Mouse (Mus musculus) spleen, postnatal 4 days (tissue): ENCODE measurements around the gene Msl1.
A peak's percentile ranks its signal among the peaks of the same experiment; 100 is the strongest.

ENCODE experiments used
- DNase-seq, 2 experiments: peaks; one replicate each; pipeline ENCODE4 v3.0.0; 2022; ENCODE audit warnings: low spot score in 2 of 2

Gene Msl1

GRCm38 (mm10) chr11:98776843-98777590 is 18.3 kb upstream of the Msl1 start:
- DNase-seq = no peak

GRCm38 (mm10) chr11:98777888-98778287 is 17.4 kb upstream of the Msl1 start:
- no peak for DNase-seq

GRCm38 (mm10) chr11:98781851-98782512 is 13.3 kb upstream of the Msl1 start:
- no peak for DNase-seq

- peak in 1 of 2 experiments; percentile 66 for DNase-seq
Measured at GRCm38 (mm10) chr11:98782651-98783235, 12.6 kb upstream of the Msl1 start.

- DNase-seq = peak; percentile 73 to 86
Measured at GRCm38 (mm10) chr11:98783236-98783696, 12.1 kb upstream of the Msl1 start.

- DNase-seq = no peak
Measured at GRCm38 (mm10) chr11:98784139-98784538, 11.2 kb upstream of the Msl1 start.

- no peak for DNase-seq
Measured at GRCm38 (mm10) chr11:98785214-98785613, 10.1 kb upstream of the Msl1 start.

- DNase-seq = peak in 1 of 2 experiments; percentile 76
Measured at GRCm38 (mm10) chr11:98785772-98786281, 9.5 kb upstream of the Msl1 start.

GRCm38 (mm10) chr11:98786359-98787214 is 8.7 kb upstream of the Msl1 start:
- peak; percentile 92 to 96 for DNase-seq

- DNase-seq = no peak
Measured at GRCm38 (mm10) chr11:98787229-98787628, 8.1 kb upstream of the Msl1 start.

- no peak for DNase-seq
Measured at GRCm38 (mm10) chr11:98787691-98788090, 7.6 kb upstream of the Msl1 start.

- DNase-seq = no peak
Measured at GRCm38 (mm10) chr11:98788139-98788538, 7.2 kb upstream of the Msl1 start.

GRCm38 (mm10) chr11:98788550-98789218 is 6.6 kb upstream of the Msl1 start:
- DNase-seq = peak; percentile 84 to 86

GRCm38 (mm10) chr11:98789219-98789807 is 6.0 kb upstream of the Msl1 start:
- no peak for DNase-seq

- no peak for DNase-seq
Measured at GRCm38 (mm10) chr11:98789824-98790223, 5.5 kb upstream of the Msl1 start.

- DNase-seq = no peak
Measured at GRCm38 (mm10) chr11:98790631-98791205, 4.6 kb upstream of the Msl1 start.

- no peak for DNase-seq
Measured at GRCm38 (mm10) chr11:98791448-98791847, 3.9 kb upstream of the Msl1 start.

- no peak for DNase-seq
Measured at GRCm38 (mm10) chr11:98792081-98792480, 3.2 kb upstream of the Msl1 start.

- DNase-seq = peak in 1 of 2 experiments; percentile 86
Measured at GRCm38 (mm10) chr11:98794469-98795014, 774 bp upstream of the Msl1 start.
